Mouse (Mus musculus): ENCODE data around the gene Gpr143.

- TF ChIP-seq POLR2A (IDR thresholded peaks at IDR 0.05; ENCODE audit: insufficient read depth, low read depth, low read length) (no peak), EP300 (IDR thresholded peaks at IDR 0.05; ENCODE audit: insufficient read depth, low read depth, low read length) (no peak)
These were observed 12.7 kb upstream of the Gpr143 start, which contains the start of gene Shroom2 for GRCm38 (mm10) chrX:152768891-152769599.
